Mouse (Mus musculus) forebrain, embryonic 13.5 days (tissue): ENCODE measurements around the gene Tnrc6c. TPM values are rescaled to one million over a fixed set of nuclear protein-coding genes. Genes with fewer than 3 reads are reported as not detected.

Experiments used
- ATAC-seq: fragments of 200-750 bp; cut with Nextera tagmentation; 2 replicates; pipeline ENCODE4 v1.8.0; 2017
- H3K27ac ChIP-seq: fragments of 300-500 bp; sonication (generic); 2 replicates; pipeline ENCODE4 v1.5.1; 2015; ENCODE audit warnings: inconsistent platforms, mild to moderate bottlenecking, moderate library complexity
- H3K27me3 ChIP-seq: fragments of 300-500 bp; sonication (generic); 2 replicates; pipeline ENCODE4 v1.6.1; 2015; ENCODE audit warnings: mild to moderate bottlenecking, inconsistent platforms
- H3K36me3 ChIP-seq: fragments of 300-500 bp; sonication (generic); 2 replicates; pipeline ENCODE4 v1.6.1; 2015; ENCODE audit warnings: mild to moderate bottlenecking, inconsistent platforms; ENCODE audit not compliant: poor library complexity, severe bottlenecking
- H3K4me1 ChIP-seq: fragments of 300-500 bp; sonication (generic); 2 replicates; pipeline ENCODE4 v1.6.1; 2015; ENCODE audit warnings: inconsistent platforms
- H3K4me2 ChIP-seq: fragments of 300-500 bp; sonication (generic); 2 replicates; pipeline ENCODE4 v1.6.1; 2015; ENCODE audit warnings: inconsistent platforms, mild to moderate bottlenecking, moderate library complexity
- H3K4me3 ChIP-seq: fragments of 300-500 bp; sonication (generic); 2 replicates; pipeline ENCODE4 v1.5.1; 2015; ENCODE audit warnings: mild to moderate bottlenecking, inconsistent platforms
- H3K9ac ChIP-seq: fragments of 300-500 bp; sonication (generic); 2 replicates; pipeline ENCODE4 v1.6.1; 2015; ENCODE audit warnings: mild to moderate bottlenecking, inconsistent platforms
- H3K9me3 ChIP-seq: fragments of 300-500 bp; sonication (generic); replicated peaks from 2 replicates; pipeline ENCODE4 v1.6.1; 2016; ENCODE audit warnings: inconsistent platforms
- WGBS: fragments of 180-500 bp; shearing (Covaris S2); methylation state at CpG from one replicate; pipeline ENCODE4 v1.1.7; 2015; 5-methylcytosine and 5-hydroxymethylcytosine counted together
- polyA plus RNA-seq: library from polyadenylated mRNA; unstranded; fragments of >200 nt; fragmentation: Nextera tagmentation; extraction: Ambion mirVana; gene quantifications from 2 replicates; pipeline ENCODE4 v1.2.1, GENCODE M21; 2015

Tnrc6c gene
- polyA plus RNA-seq, 1 experiment from 2014 or later = 23.7 TPM

GRCm38 (mm10) chr11:117790286-117790685 lies 136.2 kb downstream of the Tnrc6c start:
- Histone ChIP-seq H3K27ac (no peak overlapping the region), H3K4me3 (no peak overlapping the region), H3K4me1 (peaks cover 6% of the 10 kb centered on the region; the same call in 1 of the 2 replicates), H3K36me3 (no peaks in the 10 kb centered on the region), H3K27me3 (peaks cover 24% of the 10 kb centered on the region), H3K9me3 (no peaks in the 10 kb centered on the region), H3K9ac (no peak overlapping the region), H3K4me2 (peak overlapping the region; percentile 40)
- WGBS = 4% methylated on average over 14 of the region's 14 CpGs
- ATAC-seq = peak; percentile 19; the same call in 1 of the 2 replicates

- ATAC-seq = no peak
- peak overlapping the region; percentile 40 for H3K4me2 ChIP-seq
- WGBS = 38% methylated on average over 22 of the region's 23 CpGs
- H3K27ac ChIP-seq = no peak overlapping the region
- H3K4me1 ChIP-seq = peaks cover 6% of the 10 kb centered on the region; the same call in 1 of the 2 replicates
- no peaks in the 10 kb centered on the region for H3K9me3 ChIP-seq
- H3K9ac ChIP-seq = no peak overlapping the region
- H3K27me3 ChIP-seq = peaks cover 24% of the 10 kb centered on the region
- H3K36me3 ChIP-seq = no peaks in the 10 kb centered on the region
- H3K4me3 ChIP-seq = no peak overlapping the region
Observed at GRCm38 (mm10) chr11:117790703-117791440, 136.8 kb downstream of the Tnrc6c start.

- Histone ChIP-seq H3K36me3 (no peaks in the 10 kb centered on the region), H3K9ac (no peak overlapping the region), H3K4me3 (no peak overlapping the region), H3K4me2 (no peak overlapping the region), H3K27ac (no peak overlapping the region), H3K27me3 (peaks cover 24% of the 10 kb centered on the region), H3K4me1 (peaks cover 6% of the 10 kb centered on the region; the same call in 1 of the 2 replicates), H3K9me3 (no peaks in the 10 kb centered on the region)
- ATAC-seq = no peak
- 83% methylated on average over 9 of the region's 9 CpGs for WGBS
Observed at GRCm38 (mm10) chr11:117791441-117791761, 137.3 kb downstream of the Tnrc6c start.

GRCm38 (mm10) chr11:117792281-117792888 lies 138.3 kb downstream of the Tnrc6c start:
- 12% methylated on average over 22 of the region's 22 CpGs for WGBS
- Histone ChIP-seq H3K27me3 (peaks cover 24% of the 10 kb centered on the region), H3K9me3 (no peaks in the 10 kb centered on the region), H3K9ac (no peak overlapping the region), H3K4me2 (peak overlapping the region; percentile 12; the same call in 1 of the 2 replicates), H3K4me3 (no peak overlapping the region), H3K36me3 (no peaks in the 10 kb centered on the region), H3K4me1 (peaks cover 6% of the 10 kb centered on the region; the same call in 1 of the 2 replicates), H3K27ac (no peak overlapping the region)
- no peak for ATAC-seq

GRCm38 (mm10) chr11:117794035-117794551 lies 140.0 kb downstream of the Tnrc6c start:
- Histone ChIP-seq H3K4me3 (no peak overlapping the region), H3K9ac (no peak overlapping the region), H3K4me1 (peaks cover 6% of the 10 kb centered on the region; the same call in 1 of the 2 replicates), H3K36me3 (no peaks in the 10 kb centered on the region), H3K27ac (no peak overlapping the region), H3K9me3 (no peaks in the 10 kb centered on the region), H3K27me3 (peaks cover 24% of the 10 kb centered on the region), H3K4me2 (no peak overlapping the region)
- ATAC-seq = no peak
- 54% methylated on average over 4 of the region's 4 CpGs for WGBS

- ATAC-seq = no peak
- no peaks in the 10 kb centered on the region for H3K9me3 ChIP-seq
- 50% methylated on average over 5 of the region's 5 CpGs for WGBS
- no peak overlapping the region for H3K9ac ChIP-seq
- H3K36me3 ChIP-seq = no peaks in the 10 kb centered on the region
- no peak overlapping the region for H3K27ac ChIP-seq
- H3K27me3 ChIP-seq = peaks cover 9% of the 10 kb centered on the region
- no peak overlapping the region for H3K4me3 ChIP-seq
- no peak overlapping the region for H3K4me2 ChIP-seq
- no peaks in the 10 kb centered on the region for H3K4me1 ChIP-seq
Observed at GRCm38 (mm10) chr11:117796954-117797353, 142.9 kb downstream of the Tnrc6c start.

GRCm38 (mm10) chr11:117797511-117798159 lies 143.5 kb downstream of the Tnrc6c start, which contains the start of gene 6030468B19Rik:
Gene 6030468B19Rik (plus strand): TSS chr11:117797660.
- H3K27ac ChIP-seq = no peak within 1 kb of the TSS
- no peaks in the 10 kb centered on the region for H3K36me3 ChIP-seq
- no peak for ATAC-seq
- WGBS = 71% methylated on average over 9 of the region's 9 CpGs
- no peak within 1 kb of the TSS for H3K4me3 ChIP-seq
- no peaks in the 10 kb centered on the region for H3K9me3 ChIP-seq
- H3K27me3 ChIP-seq = peaks cover 2% of the 10 kb centered on the region; the same call in 1 of the 2 replicates
- no peak within 1 kb of the TSS for H3K9ac ChIP-seq
- H3K4me1 ChIP-seq = no peaks in the 10 kb centered on the region
- no peak within 1 kb of the TSS for H3K4me2 ChIP-seq

- no peak overlapping the region for H3K27ac ChIP-seq
- H3K27me3 ChIP-seq = 0 out of 2 replicates have a peak, but pooled peaks cover 2% of the 10 kb centered on the region
- no peaks in the 10 kb centered on the region for H3K4me1 ChIP-seq
- H3K9me3 ChIP-seq = no peaks in the 10 kb centered on the region
- no peak overlapping the region for H3K4me2 ChIP-seq
- H3K9ac ChIP-seq = no peak overlapping the region
- H3K36me3 ChIP-seq = no peaks in the 10 kb centered on the region
- no peak overlapping the region for H3K4me3 ChIP-seq
- ATAC-seq = no peak
- WGBS = 62% methylated on average over 2 of the region's 2 CpGs
Observed at GRCm38 (mm10) chr11:117798160-117798541, 144.1 kb downstream of the Tnrc6c start.

- Histone ChIP-seq H3K9ac (no peak overlapping the region), H3K4me2 (no peak overlapping the region), H3K4me1 (no peaks in the 10 kb centered on the region), H3K27ac (no peak overlapping the region), H3K36me3 (no peaks in the 10 kb centered on the region), H3K27me3 (no peaks in the 10 kb centered on the region), H3K4me3 (no peak overlapping the region), H3K9me3 (no peaks in the 10 kb centered on the region)
- ATAC-seq = no peak
- WGBS = 68% methylated on average over 5 of the region's 5 CpGs
Observed at GRCm38 (mm10) chr11:117799174-117799573, 145.1 kb downstream of the Tnrc6c start.

- Histone ChIP-seq H3K4me3 (no peak overlapping the region), H3K27ac (no peak overlapping the region), H3K9ac (no peak overlapping the region), H3K27me3 (no peaks in the 10 kb centered on the region), H3K4me2 (no peak overlapping the region), H3K36me3 (no peaks in the 10 kb centered on the region), H3K9me3 (no peaks in the 10 kb centered on the region), H3K4me1 (no peaks in the 10 kb centered on the region)
- no peak for ATAC-seq
- whole genome bisulfite sequencing = 81% methylated on average over 7 of the region's 7 CpGs
Observed at GRCm38 (mm10) chr11:117800038-117800437, 145.9 kb downstream of the Tnrc6c start.

- Histone ChIP-seq H3K27me3 (no peaks in the 10 kb centered on the region), H3K4me2 (no peak overlapping the region), H3K4me1 (no peaks in the 10 kb centered on the region), H3K36me3 (no peaks in the 10 kb centered on the region), H3K27ac (no peak overlapping the region), H3K4me3 (no peak overlapping the region), H3K9me3 (no peaks in the 10 kb centered on the region), H3K9ac (no peak overlapping the region)
- ATAC-seq = no peak
- WGBS = 74% methylated on average over 7 of the region's 7 CpGs
Observed at GRCm38 (mm10) chr11:117801650-117802049, 147.6 kb downstream of the Tnrc6c start.

GRCm38 (mm10) chr11:117803166-117803688 lies 149.1 kb downstream of the Tnrc6c start:
- H3K4me3 ChIP-seq = no peak overlapping the region
- H3K9me3 ChIP-seq = no peaks in the 10 kb centered on the region
- H3K27me3 ChIP-seq = no peaks in the 10 kb centered on the region
- WGBS = 98% methylated on average over 3 of the region's 3 CpGs
- no peaks in the 10 kb centered on the region for H3K36me3 ChIP-seq
- no peaks in the 10 kb centered on the region for H3K4me1 ChIP-seq
- ATAC-seq = no peak
- H3K9ac ChIP-seq = no peak overlapping the region
- no peak overlapping the region for H3K4me2 ChIP-seq
- no peak overlapping the region for H3K27ac ChIP-seq
